Mouse (Mus musculus): ENCODE results near the gene Cacnb4.

DNA sequence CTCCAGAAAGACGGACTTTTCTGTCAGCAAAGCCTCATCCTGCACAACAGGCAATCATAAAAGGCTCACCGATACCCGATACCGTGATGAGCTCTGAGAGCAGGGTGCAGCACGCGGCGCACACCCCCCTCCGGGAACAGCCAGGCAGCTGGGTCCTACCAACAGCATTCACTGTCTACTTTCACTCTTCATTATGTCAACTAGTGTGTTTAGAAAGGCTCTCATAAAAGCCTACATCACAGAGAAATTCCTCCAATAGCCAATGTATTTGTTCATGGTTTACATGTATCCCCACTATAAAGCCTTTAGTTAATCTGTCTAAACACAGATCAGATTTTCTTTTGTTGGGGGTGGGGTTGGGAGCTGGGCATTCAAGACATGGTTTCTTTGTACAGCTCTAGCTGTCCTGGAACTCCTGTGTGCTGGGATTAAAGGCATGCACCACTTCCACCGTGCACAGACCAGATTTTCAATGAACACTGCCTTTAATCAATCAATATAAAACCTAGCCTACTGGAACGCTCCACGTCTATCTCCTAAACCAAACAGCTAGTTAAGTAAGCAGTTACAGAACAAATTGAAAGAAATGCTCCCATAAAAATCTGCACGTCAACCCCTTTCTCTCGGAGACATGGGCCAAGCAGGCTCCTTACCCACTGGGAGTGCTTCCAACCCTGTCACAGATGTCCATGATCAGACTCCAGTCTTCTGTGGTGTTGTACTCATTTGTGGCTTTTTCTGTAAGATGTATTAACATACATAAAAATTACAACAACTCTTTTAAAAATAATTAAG, 43.8 kb upstream of the Cacnb4 start:
- TF ChIP-seq CTCF (conservative IDR thresholded peaks at IDR 0.05; ENCODE audit: low read length) (no peak), POU5F1 (IDR thresholded peaks at IDR 0.05; ENCODE audit: borderline replicate concordance, low read length) (no peak), NANOG (IDR thresholded peaks at IDR 0.05; ENCODE audit: borderline replicate concordance, low read length) (no peak)
